Mouse (Mus musculus): ENCODE results near the gene Zswim4. TPM values are rescaled to one million over a fixed set of nuclear protein-coding genes. Genes with fewer than 3 reads are reported as not detected.

The Zswim4 gene
- polyA plus RNA-seq, 1 experiment from 2014 or later = 24.7 TPM

GRCm38 (mm10) chr8:84180530-84181190 is 56.2 kb downstream of the Zswim4 start:
- H3K4me2 ChIP-seq = peak overlapping the region; percentile 72
- WGBS = under 1% methylated on average over 16 of the region's 16 CpGs
- no peaks in the 10 kb centered on the region for H3K36me3 ChIP-seq (ENCODE audit: control insufficient read depth, insufficient read depth, low read length)
- H3K9ac ChIP-seq (ENCODE audit: low read length) = peak overlapping the region; percentile 82
- no peaks in the 10 kb centered on the region for H3K9me3 ChIP-seq (ENCODE audit: control insufficient read depth, low read length)
- DNase-seq (ENCODE audit: low spot score, missing footprints) (peak; percentile 98), ATAC-seq (ENCODE audit: low FRiP score) (peak; percentile 83)
- peak overlapping the region; percentile 93 for H3K27ac ChIP-seq (ENCODE audit: low read depth, low read length)
- peak overlapping the region; percentile 23 for H3K4me3 ChIP-seq (ENCODE audit: low read depth, low read length)
- peaks cover 46% of the 10 kb centered on the region for H3K4me1 ChIP-seq (ENCODE audit: control insufficient read depth, insufficient read depth, low read length)
- peaks cover 5% of the 10 kb centered on the region; the same call in 1 of the 2 replicates for H3K27me3 ChIP-seq (ENCODE audit: control insufficient read depth, insufficient read depth, low read length)

DNA sequence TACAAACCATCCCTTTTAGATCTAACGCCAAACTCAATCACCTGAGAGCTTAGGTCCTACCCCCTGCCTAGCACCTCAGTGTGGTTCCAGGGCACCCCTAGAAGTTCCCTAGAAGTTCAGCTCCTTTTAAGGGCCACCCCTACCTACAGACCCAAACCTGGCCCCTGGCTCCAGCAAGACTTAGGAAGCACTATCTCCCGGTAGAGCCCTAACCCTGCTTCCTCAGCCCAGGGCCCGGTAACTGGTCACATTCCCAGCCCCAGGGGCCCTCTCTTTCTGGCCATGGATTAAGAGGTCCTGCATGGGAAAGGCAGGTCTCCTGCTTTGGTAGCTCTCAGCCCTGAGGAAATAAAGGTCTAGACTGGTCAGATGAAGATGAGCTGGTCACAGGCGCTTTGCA is 56.9 kb downstream of the Zswim4 start:
- DNase-seq (ENCODE audit: low spot score, missing footprints) (peak; percentile 90), ATAC-seq (ENCODE audit: low FRiP score) (peak; percentile 10; the same call in 1 of the 2 replicates)
- 4% methylated on average over 4 of the region's 4 CpGs for WGBS
- H3K4me2 ChIP-seq = peak overlapping the region; percentile 72
- peak overlapping the region; percentile 82 for H3K9ac ChIP-seq (ENCODE audit: low read length)
- peaks cover 46% of the 10 kb centered on the region for H3K4me1 ChIP-seq (ENCODE audit: control insufficient read depth, insufficient read depth, low read length)
- H3K9me3 ChIP-seq (ENCODE audit: control insufficient read depth, low read length) = no peaks in the 10 kb centered on the region
- H3K27ac ChIP-seq (ENCODE audit: low read depth, low read length) = peak overlapping the region; percentile 93
- H3K27me3 ChIP-seq (ENCODE audit: control insufficient read depth, insufficient read depth, low read length) = peaks cover 5% of the 10 kb centered on the region; the same call in 1 of the 2 replicates
- H3K36me3 ChIP-seq (ENCODE audit: control insufficient read depth, insufficient read depth, low read length) = no peaks in the 10 kb centered on the region
- H3K4me3 ChIP-seq (ENCODE audit: low read depth, low read length) = peak overlapping the region; percentile 23

- no peak for ATAC-seq (ENCODE audit: low FRiP score)
- Histone ChIP-seq H3K36me3 (ENCODE audit: control insufficient read depth, insufficient read depth, low read length) (peaks cover 4% of the 10 kb centered on the region), H3K4me1 (ENCODE audit: control insufficient read depth, insufficient read depth, low read length) (peaks cover 39% of the 10 kb centered on the region), H3K4me3 (ENCODE audit: low read depth, low read length) (no peak overlapping the region), H3K9me3 (ENCODE audit: control insufficient read depth, low read length) (no peaks in the 10 kb centered on the region), H3K4me2 (no peak overlapping the region), H3K9ac (ENCODE audit: low read length) (peak overlapping the region; percentile 29), H3K27ac (ENCODE audit: low read depth, low read length) (no peak overlapping the region), H3K27me3 (ENCODE audit: control insufficient read depth, insufficient read depth, low read length) (no peaks in the 10 kb centered on the region)
- DNase-seq (ENCODE audit: low spot score, missing footprints) = no peak
- WGBS = 75% methylated on average over 8 of the region's 8 CpGs
Observed at GRCm38 (mm10) chr8:84178592-84178991, 58.3 kb downstream of the Zswim4 start.

GRCm38 (mm10) chr8:84177405-84177804 is 59.5 kb downstream of the Zswim4 start:
- DNase-seq (ENCODE audit: low spot score, missing footprints) = no peak
- no peak for ATAC-seq (ENCODE audit: low FRiP score)
- no peak overlapping the region for H3K4me2 ChIP-seq
- peaks cover 33% of the 10 kb centered on the region for H3K4me1 ChIP-seq (ENCODE audit: control insufficient read depth, insufficient read depth, low read length)
- peaks cover 14% of the 10 kb centered on the region for H3K36me3 ChIP-seq (ENCODE audit: control insufficient read depth, insufficient read depth, low read length)
- no peaks in the 10 kb centered on the region for H3K9me3 ChIP-seq (ENCODE audit: control insufficient read depth, low read length)
- WGBS = 91% methylated on average over 3 of the region's 3 CpGs
- H3K9ac ChIP-seq (ENCODE audit: low read length) = no peak overlapping the region
- no peaks in the 10 kb centered on the region for H3K27me3 ChIP-seq (ENCODE audit: control insufficient read depth, insufficient read depth, low read length)
- H3K27ac ChIP-seq (ENCODE audit: low read depth, low read length) = no peak overlapping the region
- H3K4me3 ChIP-seq (ENCODE audit: low read depth, low read length) = no peak overlapping the region

GRCm38 (mm10) chr8:84176560-84176959 is 60.3 kb downstream of the Zswim4 start:
- Histone ChIP-seq H3K9me3 (ENCODE audit: control insufficient read depth, low read length) (no peaks in the 10 kb centered on the region), H3K4me2 (no peak overlapping the region), H3K36me3 (ENCODE audit: control insufficient read depth, insufficient read depth, low read length) (peaks cover 19% of the 10 kb centered on the region), H3K4me3 (ENCODE audit: low read depth, low read length) (no peak overlapping the region), H3K27me3 (ENCODE audit: control insufficient read depth, insufficient read depth, low read length) (no peaks in the 10 kb centered on the region), H3K4me1 (ENCODE audit: control insufficient read depth, insufficient read depth, low read length) (peaks cover 30% of the 10 kb centered on the region), H3K27ac (ENCODE audit: low read depth, low read length) (no peak overlapping the region), H3K9ac (ENCODE audit: low read length) (no peak overlapping the region)
- DNase-seq (ENCODE audit: low spot score, missing footprints) = no peak
- WGBS = 61% methylated on average over 3 of the region's 3 CpGs
- no peak for ATAC-seq (ENCODE audit: low FRiP score)

- H3K27ac ChIP-seq (ENCODE audit: low read depth, low read length) = no peak overlapping the region
- DNase-seq (ENCODE audit: low spot score, missing footprints) = no peak
- no peak overlapping the region for H3K4me3 ChIP-seq (ENCODE audit: low read depth, low read length)
- H3K27me3 ChIP-seq (ENCODE audit: control insufficient read depth, insufficient read depth, low read length) = no peaks in the 10 kb centered on the region
- no peak overlapping the region for H3K9ac ChIP-seq (ENCODE audit: low read length)
- ATAC-seq (ENCODE audit: low FRiP score) = no peak
- peaks cover 22% of the 10 kb centered on the region for H3K36me3 ChIP-seq (ENCODE audit: control insufficient read depth, insufficient read depth, low read length)
- H3K4me2 ChIP-seq = no peak overlapping the region
- 80% methylated on average over 6 of the region's 6 CpGs for WGBS
- peaks cover 5% of the 10 kb centered on the region for H3K4me1 ChIP-seq (ENCODE audit: control insufficient read depth, insufficient read depth, low read length)
- H3K9me3 ChIP-seq (ENCODE audit: control insufficient read depth, low read length) = no peaks in the 10 kb centered on the region
Observed at GRCm38 (mm10) chr8:84173861-84174260, 63.0 kb downstream of the Zswim4 start.

DNA sequence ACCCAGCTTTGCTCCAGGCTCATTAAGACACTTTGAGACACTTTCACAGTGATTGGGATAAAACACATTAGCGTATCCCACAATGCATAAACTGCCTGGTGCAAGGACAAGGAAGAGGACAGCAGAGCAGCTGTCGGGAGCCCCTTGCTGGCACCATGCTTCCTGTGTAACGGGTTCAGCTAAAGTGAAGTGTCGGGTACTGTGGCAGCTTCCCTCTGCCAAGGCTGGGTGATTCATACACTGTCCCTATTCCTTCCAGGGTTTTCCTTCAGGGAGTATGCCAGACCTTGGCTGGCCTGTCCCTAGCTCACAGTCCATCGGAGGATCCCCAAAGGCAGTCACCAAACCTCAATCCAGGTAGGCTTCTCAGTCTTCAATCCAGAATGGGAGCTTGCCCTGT is 66.8 kb downstream of the Zswim4 start:
- Histone ChIP-seq H3K4me1 (ENCODE audit: control insufficient read depth, insufficient read depth, low read length) (no peaks in the 10 kb centered on the region), H3K27ac (ENCODE audit: low read depth, low read length) (no peak overlapping the region), H3K27me3 (ENCODE audit: control insufficient read depth, insufficient read depth, low read length) (no peaks in the 10 kb centered on the region), H3K36me3 (ENCODE audit: control insufficient read depth, insufficient read depth, low read length) (peaks cover 22% of the 10 kb centered on the region), H3K9me3 (ENCODE audit: control insufficient read depth, low read length) (no peaks in the 10 kb centered on the region), H3K9ac (ENCODE audit: low read length) (no peak overlapping the region), H3K4me2 (no peak overlapping the region), H3K4me3 (ENCODE audit: low read depth, low read length) (no peak overlapping the region)
- WGBS = 92% methylated on average over 5 of the region's 5 CpGs
- DNase-seq (ENCODE audit: low spot score, missing footprints) = no peak
- no peak for ATAC-seq (ENCODE audit: low FRiP score)

DNA sequence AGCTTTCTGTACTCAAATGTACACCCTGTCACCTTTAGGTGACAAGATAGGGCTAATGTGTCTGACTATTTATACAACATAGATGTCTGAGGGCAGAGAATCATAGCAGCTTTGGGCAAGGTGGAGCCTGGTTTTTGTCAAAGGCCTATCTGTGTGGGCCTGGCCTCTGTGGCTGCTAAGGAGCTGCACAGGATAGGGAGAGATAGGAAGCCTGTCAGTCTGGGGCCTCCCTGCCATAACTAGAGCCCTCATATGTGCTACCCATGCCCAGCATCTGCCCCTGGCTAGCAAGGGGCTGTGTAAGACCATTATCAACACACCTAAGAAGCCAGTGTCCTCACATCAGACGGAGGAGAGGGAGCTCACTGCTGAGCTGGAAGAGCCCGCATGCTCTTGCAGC is 69.2 kb downstream of the Zswim4 start:
- H3K4me2 ChIP-seq = no peak overlapping the region
- H3K4me1 ChIP-seq (ENCODE audit: control insufficient read depth, insufficient read depth, low read length) = no peaks in the 10 kb centered on the region
- H3K36me3 ChIP-seq (ENCODE audit: control insufficient read depth, insufficient read depth, low read length) = peaks cover 10% of the 10 kb centered on the region; the same call in 1 of the 2 replicates
- no peaks in the 10 kb centered on the region for H3K9me3 ChIP-seq (ENCODE audit: control insufficient read depth, low read length)
- 87% methylated on average over 2 of the region's 2 CpGs for WGBS
- no peaks in the 10 kb centered on the region for H3K27me3 ChIP-seq (ENCODE audit: control insufficient read depth, insufficient read depth, low read length)
- DNase-seq (ENCODE audit: low spot score, missing footprints) = no peak
- no peak overlapping the region for H3K4me3 ChIP-seq (ENCODE audit: low read depth, low read length)
- no peak for ATAC-seq (ENCODE audit: low FRiP score)
- no peak overlapping the region for H3K9ac ChIP-seq (ENCODE audit: low read length)
- no peak overlapping the region for H3K27ac ChIP-seq (ENCODE audit: low read depth, low read length)

All from midbrain, embryonic 11.5 days (tissue).